Mouse (Mus musculus) heart, postnatal 0 days (tissue): ENCODE data around the gene Gabrd.

Experiments used
- CTCF ChIP-seq: IDR thresholded peaks from 2 replicates; pipeline ENCODE4 v1.5.1; 2016; ENCODE audit warnings: antibody characterized with exemption, control low read depth, low read depth
- EP300 ChIP-seq: IDR thresholded peaks from 2 replicates; pipeline ENCODE4 v1.6.1; 2016; ENCODE audit warnings: antibody characterized with exemption, low read depth

- no peak for TF ChIP-seq CTCF
- no peak for TF ChIP-seq EP300
Observed at GRCm38 (mm10) chr4:155420137-155420536, 22.2 kb upstream of the Gabrd start.
